Mouse (Mus musculus): ENCODE measurements at regions not wholly inside any gene's neighbourhood (a gene's known extent, or its start where the extent isn't known, plus 50 kb on each side); places are given as distances from the start of the nearest gene placed in this dataset.

DNA sequence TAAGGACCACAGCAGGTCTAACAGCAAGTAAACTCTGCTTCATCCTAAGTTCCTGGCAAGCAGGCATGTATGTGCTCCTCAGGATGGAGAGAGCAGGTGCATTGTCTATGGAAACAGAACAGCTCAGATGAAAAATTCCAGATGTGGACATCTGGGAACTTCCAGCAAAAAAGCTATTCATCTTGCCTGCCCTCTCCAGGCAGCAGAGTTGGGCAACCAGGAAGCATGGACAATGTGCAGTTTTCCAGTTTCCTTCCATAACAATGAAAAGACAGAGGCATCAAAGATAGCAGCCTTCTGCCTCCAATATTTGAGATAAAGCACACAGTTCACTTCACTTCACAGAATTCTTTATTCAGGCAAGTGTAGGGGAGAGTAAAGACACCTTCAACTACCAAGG, 236.7 kb downstream of the Fam49a start:
- DNase-seq (ENCODE audit: low spot score) (no peak), ATAC-seq (ENCODE audit: low FRiP score) (no peak)
- Histone ChIP-seq H3K4me3 (ENCODE audit: low read depth, low read length) (no peak overlapping the region), H3K9me3 (ENCODE audit: low read length) (no peaks in the 10 kb centered on the region), H3K36me3 (ENCODE audit: insufficient read depth, low read length) (no peaks in the 10 kb centered on the region), H3K9ac (replicated peaks; ENCODE audit: low read length, poor library complexity, severe bottlenecking) (no peak overlapping the region), H3K27ac (ENCODE audit: low read depth, low read length) (no peak overlapping the region), H3K4me1 (ENCODE audit: insufficient read depth, low read length) (no peaks in the 10 kb centered on the region), H3K27me3 (ENCODE audit: insufficient read depth, low read length) (no peaks in the 10 kb centered on the region), H3K4me2 (ENCODE audit: low read depth, low read length, poor library complexity, severe bottlenecking) (no peak overlapping the region)
- no peak for TF ChIP-seq CTCF (IDR thresholded peaks at IDR 0.05)

DNA sequence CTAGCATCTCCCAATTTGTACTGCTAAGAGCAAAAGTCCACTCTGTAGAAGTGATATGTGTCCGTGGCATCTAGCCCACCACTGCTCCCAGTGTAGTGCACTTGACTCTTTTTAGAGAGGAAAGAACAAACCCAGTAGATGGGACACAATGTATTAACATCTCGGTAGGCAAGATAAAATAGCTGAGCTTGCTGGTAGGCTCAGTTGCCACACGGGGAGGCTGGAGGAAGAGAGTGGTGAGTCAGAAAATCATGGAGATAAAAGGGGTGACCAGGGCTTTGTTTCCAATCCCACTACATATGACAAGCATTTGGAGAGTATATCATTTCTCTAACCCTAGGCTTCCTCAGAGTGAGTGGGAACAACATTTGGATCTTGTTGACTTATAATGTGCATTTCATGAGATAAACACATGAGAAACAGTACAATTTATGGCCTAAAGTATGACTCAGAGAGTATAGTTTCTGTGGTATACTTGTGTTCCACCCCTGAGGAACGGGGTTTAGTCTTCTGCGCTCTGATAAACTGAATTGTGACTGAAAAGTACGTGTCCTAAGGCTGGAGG, 235.4 kb downstream of the Fam49a start:
- Histone ChIP-seq H3K9me3 (ENCODE audit: low read length) (no peaks in the 10 kb centered on the region), H3K4me3 (ENCODE audit: low read depth, low read length) (no peak overlapping the region), H3K36me3 (ENCODE audit: insufficient read depth, low read length) (no peaks in the 10 kb centered on the region), H3K4me1 (ENCODE audit: insufficient read depth, low read length) (no peaks in the 10 kb centered on the region), H3K27me3 (ENCODE audit: insufficient read depth, low read length) (no peaks in the 10 kb centered on the region), H3K4me2 (ENCODE audit: low read depth, low read length, poor library complexity, severe bottlenecking) (no peak overlapping the region), H3K27ac (ENCODE audit: low read depth, low read length) (no peak overlapping the region), H3K9ac (replicated peaks; ENCODE audit: low read length, poor library complexity, severe bottlenecking) (no peak overlapping the region)
- no peak for TF ChIP-seq CTCF (IDR thresholded peaks at IDR 0.05)
- ATAC-seq (ENCODE audit: low FRiP score) (no peak), DNase-seq (ENCODE audit: low spot score) (no peak)
- WGBS = 83% methylated on average over 6 of the region's 6 CpGs

DNA sequence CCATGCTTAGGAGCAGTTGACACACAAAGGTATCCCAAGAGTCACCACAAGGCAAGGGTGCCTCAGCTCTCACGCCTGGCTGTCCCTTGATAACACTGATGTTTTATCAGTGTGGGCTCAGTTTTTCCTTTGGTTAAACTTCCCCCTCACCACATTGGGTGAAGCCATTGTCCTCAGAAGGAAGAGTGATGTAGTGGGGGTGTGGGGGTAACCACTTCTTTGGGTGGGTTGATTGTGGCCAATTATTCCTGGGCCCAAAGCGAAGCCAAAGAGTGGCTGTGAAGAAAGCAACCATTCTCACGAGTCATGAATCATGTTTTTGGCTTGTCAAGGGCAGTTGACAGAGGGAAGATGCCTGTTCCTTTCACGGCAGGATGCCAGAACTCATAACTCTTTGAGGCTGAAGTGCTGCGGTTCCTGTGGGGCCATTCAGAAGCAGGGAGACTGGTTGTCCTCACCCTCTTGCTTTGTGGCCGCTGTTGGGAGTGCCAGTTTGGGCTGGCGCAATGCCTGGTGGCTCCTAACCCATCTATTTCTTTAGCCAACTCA, 234.7 kb downstream of the Fam49a start:
- Histone ChIP-seq H3K4me1 (ENCODE audit: insufficient read depth, low read length) (no peaks in the 10 kb centered on the region), H3K27ac (ENCODE audit: low read depth, low read length) (no peak overlapping the region), H3K9ac (replicated peaks; ENCODE audit: low read length, poor library complexity, severe bottlenecking) (no peak overlapping the region), H3K4me3 (ENCODE audit: low read depth, low read length) (no peak overlapping the region), H3K27me3 (ENCODE audit: insufficient read depth, low read length) (no peaks in the 10 kb centered on the region), H3K9me3 (ENCODE audit: low read length) (no peaks in the 10 kb centered on the region), H3K4me2 (ENCODE audit: low read depth, low read length, poor library complexity, severe bottlenecking) (no peak overlapping the region), H3K36me3 (ENCODE audit: insufficient read depth, low read length) (no peaks in the 10 kb centered on the region)
- no peak for TF ChIP-seq CTCF (IDR thresholded peaks at IDR 0.05)
- ATAC-seq (ENCODE audit: low FRiP score) (no peak; the same call in 1 of the 2 replicates), DNase-seq (ENCODE audit: low spot score) (peak; percentile 84)
- 89% methylated on average over 7 of the region's 7 CpGs for WGBS

DNA sequence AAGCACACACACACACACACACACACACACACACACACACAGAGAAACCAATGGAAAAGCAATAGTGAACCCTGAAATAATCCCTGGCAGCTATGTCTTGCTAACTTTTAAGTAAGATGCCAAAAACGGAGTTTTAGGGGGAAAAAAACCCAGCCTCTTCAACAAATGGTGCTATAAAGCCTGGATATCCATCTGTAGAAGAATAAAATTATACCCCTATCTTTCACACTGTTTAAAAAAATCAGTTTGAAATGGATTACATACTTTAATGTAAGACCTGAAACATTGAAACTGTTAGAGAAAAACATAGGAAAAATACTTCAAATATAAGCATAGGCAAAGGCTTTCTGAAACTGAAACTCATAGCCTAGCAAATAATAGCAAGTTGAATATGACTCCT, 228.2 kb downstream of the Fam49a start:
- Histone ChIP-seq H3K4me3 (ENCODE audit: low read depth, low read length) (no peak overlapping the region), H3K4me1 (ENCODE audit: insufficient read depth, low read length) (no peaks in the 10 kb centered on the region), H3K9me3 (ENCODE audit: low read length) (no peaks in the 10 kb centered on the region), H3K9ac (replicated peaks; ENCODE audit: low read length, poor library complexity, severe bottlenecking) (no peak overlapping the region), H3K36me3 (ENCODE audit: insufficient read depth, low read length) (no peaks in the 10 kb centered on the region), H3K27me3 (ENCODE audit: insufficient read depth, low read length) (no peaks in the 10 kb centered on the region), H3K4me2 (ENCODE audit: low read depth, low read length, poor library complexity, severe bottlenecking) (no peak overlapping the region), H3K27ac (ENCODE audit: low read depth, low read length) (no peak overlapping the region)
- TF ChIP-seq CTCF (IDR thresholded peaks at IDR 0.05) = no peak
- ATAC-seq (ENCODE audit: low FRiP score) (no peak), DNase-seq (ENCODE audit: low spot score) (no peak)
- 78% methylated on average over 1 of the region's 1 CpGs for WGBS

DNA sequence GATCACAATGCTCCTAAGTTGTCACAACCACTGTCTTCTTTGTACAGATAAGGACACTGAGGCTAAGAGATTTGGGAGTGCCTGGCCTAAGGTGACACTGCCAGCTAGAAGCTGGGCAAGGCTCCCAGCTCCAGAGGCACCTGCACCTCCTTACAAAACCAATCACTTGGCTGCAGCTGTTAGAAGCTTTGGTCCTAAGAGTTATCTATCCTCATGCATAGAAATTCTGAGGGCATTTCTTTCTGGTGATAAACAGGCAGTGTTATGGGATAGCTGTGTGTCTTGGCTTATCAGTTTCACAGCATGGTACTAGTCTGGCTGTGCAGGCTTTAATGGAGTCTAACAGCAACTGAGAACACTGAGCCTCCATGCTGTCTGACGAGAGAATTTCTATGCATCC, 226.2 kb downstream of the Fam49a start:
- Histone ChIP-seq H3K9me3 (ENCODE audit: low read length) (no peaks in the 10 kb centered on the region), H3K9ac (replicated peaks; ENCODE audit: low read length, poor library complexity, severe bottlenecking) (no peak overlapping the region), H3K27ac (ENCODE audit: low read depth, low read length) (no peak overlapping the region), H3K4me3 (ENCODE audit: low read depth, low read length) (no peak overlapping the region), H3K4me2 (ENCODE audit: low read depth, low read length, poor library complexity, severe bottlenecking) (no peak overlapping the region), H3K27me3 (ENCODE audit: insufficient read depth, low read length) (no peaks in the 10 kb centered on the region), H3K4me1 (ENCODE audit: insufficient read depth, low read length) (no peaks in the 10 kb centered on the region), H3K36me3 (ENCODE audit: insufficient read depth, low read length) (no peaks in the 10 kb centered on the region)
- ATAC-seq (ENCODE audit: low FRiP score) (no peak), DNase-seq (ENCODE audit: low spot score) (no peak)
- no peak for TF ChIP-seq CTCF (IDR thresholded peaks at IDR 0.05)
- 66% methylated on average over 1 of the region's 1 CpGs for WGBS

DNA sequence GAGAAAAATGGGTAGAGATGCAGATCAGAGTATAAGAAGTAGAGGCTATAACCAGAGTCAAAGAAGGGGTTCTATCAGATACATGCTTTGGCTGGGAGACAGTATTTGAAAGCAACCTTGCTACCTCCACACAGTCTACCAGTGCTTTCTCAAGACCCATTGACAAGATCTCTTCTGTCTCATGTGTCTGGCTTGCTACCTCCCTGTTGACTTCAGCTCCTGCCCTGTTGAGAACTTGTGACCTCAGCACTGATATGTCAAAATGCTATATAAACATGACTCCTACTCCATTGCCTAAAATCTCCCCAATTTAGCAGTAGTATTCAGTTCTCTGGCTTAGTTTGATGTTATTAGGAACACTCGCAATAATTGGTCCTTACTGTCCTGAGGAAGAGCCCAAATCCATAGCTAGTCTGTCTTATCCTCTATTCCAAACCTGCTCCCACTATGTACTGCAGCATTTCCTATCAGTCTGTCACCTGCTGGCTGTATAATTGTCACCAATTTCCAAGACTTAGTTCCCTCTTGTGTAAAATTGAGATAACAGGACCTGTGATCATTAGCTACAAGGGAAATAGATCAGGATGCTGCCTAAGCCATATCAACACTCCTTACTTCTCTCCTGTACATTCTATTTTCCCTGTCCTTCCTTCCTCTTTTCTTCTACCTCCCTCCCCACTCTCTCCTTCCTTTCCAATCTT, 224.9 kb downstream of the Fam49a start:
- no peaks in the 10 kb centered on the region for H3K9me3 ChIP-seq (ENCODE audit: low read length)
- H3K4me2 ChIP-seq (ENCODE audit: low read depth, low read length, poor library complexity, severe bottlenecking) = no peak overlapping the region
- no peak for TF ChIP-seq CTCF (IDR thresholded peaks at IDR 0.05)
- H3K36me3 ChIP-seq (ENCODE audit: insufficient read depth, low read length) = no peaks in the 10 kb centered on the region
- H3K4me1 ChIP-seq (ENCODE audit: insufficient read depth, low read length) = no peaks in the 10 kb centered on the region
- no peak overlapping the region for H3K9ac ChIP-seq (replicated peaks; ENCODE audit: low read length, poor library complexity, severe bottlenecking)
- WGBS = 91% methylated on average over 1 of the region's 1 CpGs
- H3K4me3 ChIP-seq (ENCODE audit: low read depth, low read length) = no peak overlapping the region
- no peaks in the 10 kb centered on the region for H3K27me3 ChIP-seq (ENCODE audit: insufficient read depth, low read length)
- no peak for ATAC-seq (ENCODE audit: low FRiP score)
- no peak for DNase-seq (ENCODE audit: low spot score)
- no peak overlapping the region for H3K27ac ChIP-seq (ENCODE audit: low read depth, low read length)
